Mouse (Mus musculus): ENCODE measurements around the gene Sfxn5.
A peak's percentile ranks its signal among the peaks of the same experiment; 100 is the strongest.

Gene Sfxn5

DNA sequence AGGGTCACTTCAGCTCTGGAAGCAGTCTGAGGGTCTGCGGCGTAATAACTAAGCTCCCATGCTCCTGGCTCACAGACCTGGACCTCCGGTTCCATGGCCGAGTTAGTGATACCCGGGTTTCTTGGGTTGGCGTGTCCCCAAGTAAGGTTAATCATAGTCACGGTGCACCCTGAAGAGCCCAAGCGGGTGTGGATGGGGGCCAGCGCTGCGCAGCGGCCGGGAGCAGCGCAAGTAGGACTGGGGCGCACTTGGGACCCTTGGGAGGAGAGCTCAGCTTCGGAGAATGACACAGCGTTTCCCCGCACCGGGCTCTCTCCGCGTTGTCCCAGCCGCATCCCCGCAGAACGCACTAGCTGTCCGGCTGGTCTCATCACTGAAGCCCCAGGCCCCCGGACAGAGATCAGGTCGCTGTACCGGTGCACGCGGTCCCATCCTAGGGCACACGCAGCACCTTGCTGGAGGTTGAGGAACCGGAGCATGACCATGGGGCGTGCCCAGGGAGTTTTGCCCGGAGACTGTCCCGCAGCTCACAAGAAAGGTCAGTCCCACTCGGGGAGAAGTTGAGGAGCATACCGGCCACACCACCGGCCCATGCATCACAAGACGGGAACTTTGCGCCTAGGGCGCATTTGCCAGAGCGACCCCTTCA lies 747 bp downstream of the Sfxn5 start:
- DNase-seq = no peak

DNA sequence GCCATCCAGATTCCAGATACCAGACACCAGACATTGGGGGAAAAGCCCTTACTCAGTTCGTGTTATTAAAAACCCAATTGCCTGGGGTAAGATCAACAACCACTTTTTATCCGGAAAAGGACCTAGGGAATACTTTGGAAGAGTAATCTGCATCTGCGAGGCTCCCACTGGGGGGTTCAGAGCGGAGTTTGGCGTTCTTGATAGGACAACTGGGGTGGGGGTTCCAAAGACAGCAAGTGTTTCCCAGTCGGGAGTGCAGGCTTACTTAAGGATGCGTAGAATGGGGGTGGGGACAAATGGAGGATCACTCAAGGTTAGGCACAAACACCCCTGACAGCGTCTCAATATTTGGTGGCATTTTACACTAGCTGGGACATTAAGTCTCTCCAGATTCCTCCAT lies 1.5 kb downstream of the Sfxn5 start:
- DNase-seq = no peak

DNA sequence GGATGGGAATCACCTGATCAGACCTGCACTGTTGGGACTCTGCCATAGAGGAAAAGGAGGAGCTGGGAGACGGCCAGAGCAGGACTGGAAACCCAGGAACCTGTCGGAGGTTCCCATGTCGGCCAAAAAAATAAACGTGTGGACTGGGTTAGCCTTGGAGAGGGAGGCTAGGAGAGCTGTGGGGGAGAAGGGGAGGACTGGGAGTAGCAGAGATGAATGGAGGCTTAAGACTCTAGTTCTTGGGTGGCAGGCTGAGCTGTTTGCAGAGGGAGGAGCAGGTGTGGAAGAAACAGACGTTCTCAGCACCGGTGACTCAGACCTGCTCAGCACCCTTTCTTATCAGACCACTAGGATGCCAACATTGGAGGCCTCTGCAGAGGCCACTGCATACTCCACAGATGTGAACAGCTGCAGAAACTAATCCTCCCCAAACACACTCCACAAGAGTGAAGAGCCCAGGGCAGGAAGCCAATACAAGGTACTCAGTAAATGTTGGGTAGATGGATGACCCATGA lies 1.9 kb downstream of the Sfxn5 start:
- no peak for DNase-seq

DNA sequence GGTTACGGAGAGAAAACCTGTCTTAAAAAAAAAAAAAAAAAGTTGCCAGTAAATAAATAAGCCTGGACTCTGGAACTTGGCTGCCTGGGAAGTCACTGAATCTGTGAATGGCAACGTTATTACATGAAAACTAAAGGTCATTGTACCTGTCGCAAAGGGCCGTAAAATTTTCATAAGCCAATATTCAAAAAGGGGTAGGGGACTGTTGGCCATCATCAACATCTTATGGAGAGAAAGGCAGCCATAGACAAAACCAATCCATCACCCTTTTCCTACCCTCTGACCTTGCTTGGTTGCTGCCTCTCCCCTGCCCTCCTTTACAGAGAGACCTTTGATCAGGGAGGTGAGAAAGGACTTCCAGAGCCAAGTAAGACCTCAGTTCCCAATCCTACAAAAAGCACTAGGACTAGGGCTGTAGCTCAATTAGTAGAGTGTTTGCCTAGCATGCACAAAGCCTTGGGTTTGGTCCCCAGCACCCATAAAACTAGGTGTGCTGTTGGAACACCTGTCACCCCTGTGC lies 3.5 kb downstream of the Sfxn5 start:
- no peak for DNase-seq

DNA sequence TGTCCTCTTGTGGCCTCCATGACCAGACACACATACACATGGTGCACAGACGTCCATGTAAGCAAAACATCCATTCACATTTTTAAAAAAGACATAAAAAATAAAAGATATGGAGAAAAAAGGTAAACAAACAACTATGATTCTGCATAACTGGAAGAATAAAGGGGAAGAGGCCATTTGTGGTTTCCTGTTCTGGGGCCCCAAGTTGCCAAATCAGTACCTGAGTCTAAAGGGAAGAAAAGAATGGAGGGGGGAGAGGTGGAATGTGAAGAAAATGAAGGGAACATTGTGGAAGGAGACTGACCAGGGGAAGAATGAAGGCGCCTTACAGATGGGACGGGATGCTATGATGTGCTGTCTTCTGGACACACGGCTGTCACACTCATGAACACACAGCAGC lies 6.7 kb downstream of the Sfxn5 start:
- no peak for DNase-seq

DNA sequence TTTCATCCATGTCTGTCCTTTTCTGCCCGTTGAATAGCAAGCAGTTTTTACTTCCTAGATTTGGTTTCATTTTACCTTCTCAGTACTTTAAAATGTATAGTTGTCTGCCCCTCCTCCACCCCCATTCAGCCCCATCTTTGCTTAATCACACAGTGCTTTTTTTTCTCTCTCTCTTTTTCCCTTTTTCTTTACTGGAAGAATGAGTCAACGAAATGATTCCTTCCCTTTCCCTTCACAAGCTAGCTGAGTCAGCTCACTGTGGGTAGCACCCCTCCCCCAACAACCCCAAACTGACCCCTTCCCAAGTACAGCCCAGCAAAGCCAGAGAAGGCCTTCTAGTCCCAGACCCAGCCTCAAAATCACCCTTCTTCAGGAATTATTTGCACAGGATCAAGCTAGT lies 8.1 kb downstream of the Sfxn5 start:
- no peak for DNase-seq

DNA sequence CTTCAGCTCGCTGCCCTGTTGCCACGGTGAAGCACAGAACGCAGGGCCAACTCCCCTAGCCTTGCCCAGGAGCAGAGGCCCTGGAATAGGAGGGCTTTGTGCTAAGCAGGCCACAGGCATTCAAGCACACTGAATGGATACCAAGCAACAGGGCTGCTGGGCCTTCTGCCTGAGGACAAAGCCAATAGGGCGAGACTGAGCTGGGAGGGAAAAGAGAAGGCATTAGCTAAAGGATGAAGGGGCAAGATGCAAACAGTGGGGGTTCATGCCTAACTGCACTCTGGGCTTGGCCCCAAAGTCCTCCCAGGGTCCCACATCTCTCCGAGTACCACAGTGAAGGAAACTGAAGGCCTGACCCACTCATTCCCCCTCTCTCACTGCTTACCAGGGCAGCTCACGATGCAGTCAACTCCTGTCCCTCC lies 12.8 kb downstream of the Sfxn5 start:
- DNase-seq = peak; percentile 78

DNA sequence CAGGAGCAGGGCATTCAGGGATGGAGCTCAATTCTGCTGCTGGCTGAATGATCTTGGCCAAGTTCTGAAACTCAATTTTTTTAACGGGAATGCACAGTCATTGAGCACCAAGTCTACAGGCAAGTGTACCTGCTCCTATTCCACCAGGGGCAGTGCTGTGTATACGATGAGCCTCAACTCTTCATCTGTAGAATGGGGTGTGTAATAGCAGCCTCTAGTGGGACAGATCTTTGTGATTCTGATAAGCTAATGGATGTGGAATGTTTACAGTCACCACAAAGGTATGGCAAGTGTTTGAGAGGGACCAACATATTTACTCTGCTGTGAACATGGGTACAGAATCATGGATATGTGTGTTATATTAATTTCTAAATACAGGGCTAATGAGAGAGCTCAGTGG lies 17.0 kb downstream of the Sfxn5 start:
- DNase-seq = no peak

DNA sequence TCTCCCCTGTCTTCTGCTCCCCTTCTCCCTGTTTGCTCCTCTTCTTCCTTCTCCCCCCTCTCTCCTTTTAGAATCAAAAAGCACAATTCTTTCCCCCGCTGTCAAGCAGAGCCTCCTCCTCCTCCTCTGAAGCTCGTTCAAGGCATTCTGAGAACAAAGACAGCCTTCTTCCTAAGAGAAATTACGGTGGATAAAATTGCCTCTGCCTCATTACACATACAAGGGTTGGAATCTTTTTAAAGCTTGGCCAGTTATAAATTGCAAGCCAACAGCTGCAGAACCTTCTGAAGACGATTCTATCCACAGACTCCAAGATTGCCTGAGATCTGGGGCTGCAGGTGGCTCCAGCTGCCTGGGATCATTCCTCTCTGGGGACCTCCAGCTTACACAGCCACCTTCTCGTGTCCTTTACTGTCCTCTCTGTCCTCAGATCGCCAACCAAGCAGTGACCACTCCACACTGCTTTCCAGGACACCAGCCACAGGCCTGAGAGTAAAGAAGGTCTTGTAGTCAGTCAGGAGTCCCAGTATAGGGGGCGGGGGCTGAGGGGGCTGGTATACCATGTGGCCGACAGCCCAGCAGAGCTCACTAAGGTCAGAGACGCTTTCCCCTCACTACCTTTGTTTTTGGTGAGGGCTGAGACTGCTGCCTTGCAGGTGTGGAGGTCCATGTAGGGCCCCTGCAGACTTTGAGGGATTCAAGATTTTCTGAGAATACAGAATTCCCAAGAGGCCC lies 19.0 kb downstream of the Sfxn5 start:
- DNase-seq = no peak

DNA sequence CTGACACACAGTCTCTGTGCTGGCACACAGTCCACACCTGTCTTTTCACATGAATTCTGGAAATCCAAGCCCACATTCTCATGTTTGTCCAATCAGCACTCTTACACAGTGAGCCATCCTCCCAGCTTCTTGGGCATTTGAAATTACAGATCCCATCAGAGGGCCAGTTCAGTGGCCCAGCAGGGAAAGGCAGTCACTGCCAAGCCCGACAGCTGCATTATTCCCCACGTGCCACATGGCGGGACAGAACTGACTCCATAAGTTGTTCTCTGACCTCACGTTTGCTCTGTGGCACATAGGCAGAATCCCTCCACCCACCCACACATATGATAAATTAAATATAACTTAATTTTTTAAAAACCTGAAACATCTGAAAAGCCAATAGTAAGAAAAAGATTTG lies 25.3 kb downstream of the Sfxn5 start:
- no peak for DNase-seq

DNA sequence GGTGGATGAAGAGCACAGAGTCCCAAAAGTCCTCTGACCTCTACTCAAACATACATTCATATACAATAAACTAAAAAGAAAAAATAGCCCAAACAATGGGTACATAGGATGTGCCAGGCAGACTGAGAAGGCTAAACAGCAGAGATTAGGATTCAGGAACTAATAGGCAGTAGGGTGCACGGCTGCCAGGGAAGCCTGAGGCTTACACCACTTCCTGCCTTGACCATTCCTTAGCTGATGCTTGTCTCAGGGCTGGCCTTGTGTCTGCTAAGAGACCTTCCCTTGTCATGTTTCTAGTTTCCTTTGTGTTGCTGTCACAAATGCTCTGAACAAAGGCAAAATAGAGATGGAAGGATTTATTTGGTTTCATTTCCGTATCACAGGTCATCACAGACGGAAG lies 26.8 kb downstream of the Sfxn5 start:
- no peak for DNase-seq

DNA sequence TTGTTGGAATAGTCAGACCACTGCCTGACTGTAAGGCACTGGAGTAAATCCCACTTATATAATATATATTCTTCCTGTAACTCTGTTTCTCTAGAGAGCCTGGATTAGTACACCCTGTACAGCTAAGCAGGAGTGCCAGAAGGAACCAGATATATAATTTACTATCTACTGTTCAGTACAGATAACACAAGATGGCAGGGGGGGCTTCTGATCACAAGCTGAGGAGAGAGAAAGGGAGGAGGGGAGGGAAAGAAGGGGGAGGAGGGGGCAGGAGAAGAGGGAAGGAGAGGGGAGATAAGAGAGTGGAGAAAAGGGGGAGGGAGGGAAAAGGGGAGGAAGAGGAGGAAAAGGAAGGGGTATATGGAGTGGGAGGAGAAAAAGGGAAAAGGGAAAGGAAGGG lies 27.4 kb downstream of the Sfxn5 start:
- DNase-seq = no peak

DNA sequence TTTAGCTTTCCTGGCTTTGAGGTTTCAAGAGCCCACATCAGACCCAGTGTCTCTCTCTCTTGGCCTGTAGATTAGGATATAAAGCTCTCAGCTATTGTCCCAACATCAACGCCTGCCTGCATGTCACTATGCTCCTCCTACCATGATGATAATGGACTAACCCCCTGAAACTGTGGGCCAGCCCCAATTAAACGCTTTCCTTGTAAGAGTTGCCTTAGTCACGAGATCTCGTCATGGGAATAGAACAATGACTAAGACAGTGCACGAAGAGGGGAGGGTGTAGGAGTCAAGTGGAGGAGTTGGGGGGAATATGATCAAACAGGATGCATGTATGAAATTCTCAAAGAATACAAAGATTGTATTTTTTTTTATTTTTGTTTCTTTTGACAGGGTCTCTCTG lies 28.3 kb downstream of the Sfxn5 start:
- no peak for DNase-seq

DNA sequence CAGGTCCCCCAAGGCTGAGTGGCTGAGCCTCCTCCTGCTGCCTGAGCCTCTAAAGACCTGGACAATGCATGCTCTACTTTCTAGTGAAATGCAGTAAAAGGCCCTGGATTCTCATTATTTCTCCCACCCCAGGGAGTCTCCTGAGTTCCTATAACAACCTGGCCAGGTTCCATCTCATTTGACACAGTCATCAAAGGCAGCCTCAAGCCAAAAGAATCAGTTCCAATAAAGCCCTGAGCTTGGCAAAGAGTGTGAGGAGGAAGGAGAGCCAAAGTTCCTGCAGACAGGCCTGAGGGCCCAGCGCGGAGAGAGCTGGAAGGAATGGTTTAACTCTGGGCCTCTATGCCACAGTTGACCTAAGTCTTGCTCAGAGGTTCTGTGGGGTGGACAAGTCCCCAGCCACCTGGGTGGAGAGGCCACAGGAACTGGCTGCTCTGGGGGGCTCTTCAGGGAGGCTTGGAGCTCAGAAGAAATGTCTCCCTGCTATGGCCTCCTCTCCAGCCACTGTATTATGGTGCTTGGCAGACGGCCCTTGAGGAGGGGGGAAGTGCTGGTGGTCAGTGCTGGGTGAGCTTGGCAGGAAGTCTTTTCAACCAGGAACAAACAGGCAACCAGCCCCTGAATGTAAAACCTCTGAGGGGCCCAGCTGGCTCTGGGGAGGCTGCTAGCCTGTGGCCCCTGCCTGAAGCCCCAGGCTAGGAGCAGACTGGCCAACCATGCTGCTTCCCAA lies 30.7 kb downstream of the Sfxn5 start:
- peak; percentile 76 for DNase-seq

DNA sequence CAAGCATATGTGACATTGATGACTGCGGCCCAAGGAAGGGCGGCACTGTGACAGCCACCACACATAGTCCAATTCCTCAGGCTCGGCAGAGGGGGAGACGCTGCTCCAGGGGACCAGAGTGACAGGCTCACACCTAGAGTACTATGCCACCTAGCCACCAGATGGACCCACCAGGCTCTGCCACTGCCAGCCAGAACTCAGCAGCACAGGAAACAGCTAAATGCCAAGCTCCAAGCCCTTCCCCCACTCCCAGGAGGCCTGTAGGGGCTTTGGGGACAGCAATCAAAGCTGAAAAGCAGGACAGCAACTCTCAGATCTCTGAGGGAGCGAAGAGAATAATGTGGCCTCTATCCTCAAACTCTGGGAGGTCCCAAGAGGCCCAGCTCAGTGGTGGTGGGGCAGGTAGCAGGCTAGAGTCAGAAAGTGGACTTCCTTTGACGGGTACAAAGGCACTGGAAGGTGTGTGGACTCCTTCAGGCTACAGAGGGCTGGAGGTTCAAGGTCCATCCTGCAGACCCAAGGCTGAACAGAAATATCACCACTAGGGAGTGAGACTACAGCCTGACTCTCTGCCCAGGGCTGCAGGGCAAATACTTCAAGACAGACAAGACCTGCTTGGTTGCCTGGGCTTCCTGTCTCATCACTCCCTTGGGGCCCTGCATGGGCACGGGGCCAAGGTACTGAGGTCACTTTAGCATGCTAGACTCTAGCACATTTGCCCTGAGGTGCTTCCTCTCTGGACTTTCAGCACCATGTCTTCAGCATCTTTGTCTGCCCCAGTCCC lies 37.6 kb downstream of the Sfxn5 start:
- DNase-seq = peak; percentile 32

DNA sequence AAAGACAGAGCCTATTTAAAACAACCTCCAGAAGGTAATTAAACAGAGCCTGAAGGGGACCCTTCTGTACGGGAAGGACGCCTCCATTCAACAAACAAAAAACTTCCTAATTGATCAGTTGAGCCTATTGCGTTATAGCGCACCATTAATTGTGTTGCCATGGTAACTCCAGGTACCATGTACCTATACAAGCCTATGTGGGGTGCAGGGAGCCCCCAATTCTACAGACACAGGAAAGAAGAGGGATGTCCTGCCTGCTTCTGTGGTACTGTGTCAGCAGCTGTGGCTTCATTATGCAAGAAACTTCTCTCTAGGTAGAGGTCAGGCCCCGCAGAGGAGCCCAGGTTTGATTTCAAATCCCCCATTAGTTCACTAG lies 39.2 kb downstream of the Sfxn5 start:
- DNase-seq = no peak

DNA sequence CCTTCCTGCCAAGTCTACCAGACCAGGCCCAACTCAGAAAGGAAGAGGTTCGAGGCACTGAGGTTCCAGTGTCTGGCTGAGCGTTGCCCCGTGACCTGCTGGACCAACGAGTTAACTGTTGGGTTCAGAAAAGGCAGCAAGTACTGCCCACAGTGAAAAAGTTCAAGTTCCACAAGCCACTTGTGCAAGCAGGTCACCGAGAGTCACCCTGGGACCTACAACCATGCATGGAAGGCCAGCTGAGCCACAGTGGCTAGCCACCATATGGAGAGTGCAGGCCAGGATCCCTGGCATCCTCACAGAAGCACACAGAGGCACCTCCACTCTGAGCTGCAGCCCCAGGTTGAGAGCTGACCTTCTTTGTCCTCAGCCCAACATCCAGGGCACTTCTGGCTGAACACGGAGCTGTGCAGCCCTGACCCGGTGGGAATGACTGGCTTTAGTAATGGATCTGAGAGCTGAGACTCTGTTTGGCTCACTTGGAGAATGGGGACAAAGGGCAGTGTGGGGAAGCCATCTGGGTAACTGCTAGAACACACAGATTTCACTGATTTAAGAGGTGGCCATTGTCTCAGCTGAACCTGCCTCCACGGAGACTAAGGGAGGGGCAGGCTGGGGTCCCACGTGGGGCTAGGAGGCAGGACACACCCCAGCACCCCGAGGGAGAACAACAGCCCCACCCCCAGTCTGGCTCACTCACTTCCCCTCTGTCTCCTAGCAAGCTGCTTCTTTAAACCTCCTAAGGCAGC lies 39.8 kb downstream of the Sfxn5 start:
- peak; percentile 36 for DNase-seq

DNA sequence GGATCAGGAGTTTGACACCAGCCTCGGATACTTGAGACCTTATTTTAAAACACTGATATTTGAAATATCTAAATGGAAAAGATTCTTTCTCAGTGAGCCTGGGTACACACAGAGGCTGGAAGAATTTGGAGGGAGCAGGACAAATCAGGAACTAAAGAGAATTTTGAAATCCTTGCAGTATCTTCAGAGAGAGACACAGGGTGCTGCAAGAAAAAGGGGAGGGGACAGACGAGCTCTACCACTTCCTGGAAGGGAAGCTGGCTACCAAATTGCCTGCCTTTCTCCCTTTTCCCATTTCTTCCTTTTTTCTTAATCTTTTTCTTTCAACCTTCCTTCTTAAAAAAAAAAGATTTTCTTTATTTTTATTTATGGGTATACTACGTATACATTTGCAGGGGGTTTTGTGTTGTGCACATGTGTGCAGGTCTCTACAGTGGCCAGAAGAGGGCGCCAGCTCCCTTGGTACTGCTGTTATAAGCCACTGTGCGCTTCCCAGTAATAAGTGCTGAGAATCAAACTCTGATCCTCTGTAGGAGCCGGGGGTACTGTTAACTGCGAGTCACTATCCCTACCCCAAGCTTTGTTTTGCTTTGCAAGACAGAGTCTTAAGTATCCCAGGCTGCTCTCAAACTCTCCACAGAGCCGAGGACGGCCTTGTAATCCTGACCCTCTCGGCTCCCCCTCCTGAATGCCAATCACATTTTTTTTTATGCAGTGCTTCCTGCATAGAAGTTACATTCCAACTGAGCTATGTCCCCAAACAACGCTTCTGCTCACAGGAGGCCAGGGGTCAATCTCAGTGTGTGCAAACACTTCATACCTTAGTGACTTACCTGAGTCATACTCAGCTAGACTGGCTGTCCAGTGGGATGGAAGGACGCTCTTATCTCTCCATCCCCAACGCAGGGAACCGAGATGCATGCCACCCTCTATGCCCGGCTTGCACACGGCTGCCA lies 42.1 kb downstream of the Sfxn5 start:
- DNase-seq = no peak

DNA sequence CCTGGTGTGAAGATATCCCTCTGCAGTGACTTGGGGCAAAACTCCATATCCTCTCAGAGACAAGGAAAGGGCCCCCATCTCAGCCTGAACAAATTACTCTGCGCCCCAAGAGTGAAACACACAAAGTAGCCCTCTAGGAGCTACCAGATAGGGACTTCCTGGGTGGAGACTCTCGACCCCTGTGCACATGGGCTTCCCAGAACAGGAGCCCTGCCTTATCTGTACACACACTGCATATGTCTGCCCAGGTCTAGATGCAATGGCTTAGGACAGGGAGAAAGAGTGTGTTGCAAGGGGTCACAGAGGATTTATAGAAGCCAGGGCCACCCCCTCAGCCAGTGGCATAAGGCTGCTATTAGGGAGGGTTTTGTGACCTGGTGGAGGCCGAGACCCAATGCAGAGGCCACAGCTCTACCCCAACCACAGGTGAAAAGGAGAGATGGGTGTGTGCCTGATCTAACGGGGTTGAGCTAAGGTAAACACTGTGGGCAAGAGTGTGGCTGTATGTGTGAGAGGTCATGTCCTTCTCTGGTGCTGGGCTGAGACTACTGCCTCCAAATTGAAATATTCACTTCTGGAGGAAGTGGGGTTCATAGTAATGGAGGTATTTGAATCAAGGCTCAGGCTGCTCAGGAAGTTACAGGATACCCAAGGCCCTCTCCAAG lies 44.9 kb downstream of the Sfxn5 start:
- DNase-seq = no peak

DNA sequence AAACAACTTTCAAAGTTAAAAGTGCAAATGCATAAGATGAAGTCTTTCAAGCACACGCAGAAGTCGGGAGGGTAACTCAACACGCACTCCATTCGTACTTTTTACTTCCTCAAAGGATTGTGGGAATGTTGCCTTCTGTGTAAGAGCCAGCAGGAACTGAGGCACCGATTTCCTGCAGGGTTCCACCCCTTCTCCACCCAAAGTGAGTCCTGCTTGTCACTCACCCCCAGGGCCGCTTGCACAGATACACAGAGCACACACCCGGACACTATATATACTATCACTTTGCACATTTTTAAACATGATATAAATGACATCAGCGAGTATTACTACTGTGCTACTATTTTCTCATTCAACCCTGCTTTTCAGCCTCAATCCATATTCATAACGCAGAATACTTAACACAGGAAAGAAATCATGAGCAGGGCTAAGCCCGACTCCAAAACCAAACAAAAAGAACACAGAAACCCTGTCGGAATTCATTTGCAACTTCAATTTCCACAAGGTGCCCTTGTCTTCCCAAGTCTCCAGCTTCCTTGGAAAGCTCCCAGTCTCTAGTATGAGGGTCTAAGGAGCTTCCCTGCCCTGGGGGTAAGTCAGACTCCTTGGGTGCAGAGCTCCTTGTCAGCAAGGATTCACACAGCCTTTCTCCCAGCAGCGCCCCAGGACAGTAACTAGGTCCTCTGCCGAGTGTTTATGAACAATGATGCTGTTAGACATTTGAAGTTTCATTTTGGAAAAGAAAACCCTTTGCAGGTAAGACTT lies 46.8 kb downstream of the Sfxn5 start:
- DNase-seq = no peak
